Mouse (Mus musculus) B cell, adult 2 months (primary cell): ENCODE measurements around the gene Acsl1.
"Not testable (repeated sequence)": the region's sequence is repeated elsewhere in the genome, so short reads cannot be mapped to it uniquely, and the experiment has no call there.

ENCODE experiments used
- DNase-seq, 2 experiments: peaks; one replicate each; pipeline ENCODE4 v3.0.0; 2022

Acsl1 gene

GRCm38 (mm10) chr8:46566914-46567529, 96.2 kb downstream of the Acsl1 start:
- DNase-seq: no peak

GRCm38 (mm10) chr8:46567946-46568345, 97.1 kb downstream of the Acsl1 start:
- DNase-seq: no peak

DNA sequence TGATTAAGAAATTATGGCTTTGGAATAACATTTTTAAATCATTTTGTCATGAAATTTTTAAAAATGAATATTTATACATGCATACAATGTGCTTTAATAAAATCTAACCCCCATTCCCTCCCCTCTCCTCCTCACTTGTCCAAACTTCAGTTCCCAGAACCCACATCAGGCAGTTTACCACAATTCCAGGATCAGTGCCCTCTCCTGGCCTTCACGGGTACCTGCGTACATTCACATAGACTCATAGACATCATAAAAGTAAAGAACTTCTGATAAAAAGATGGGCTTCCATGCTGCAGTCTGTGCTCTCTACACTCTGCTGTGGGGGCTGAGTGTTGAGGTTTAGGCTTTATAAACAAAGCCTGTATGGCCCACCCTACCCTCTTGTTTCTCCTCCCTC, 98.1 kb downstream of the Acsl1 start:
- no peak for DNase-seq

DNA sequence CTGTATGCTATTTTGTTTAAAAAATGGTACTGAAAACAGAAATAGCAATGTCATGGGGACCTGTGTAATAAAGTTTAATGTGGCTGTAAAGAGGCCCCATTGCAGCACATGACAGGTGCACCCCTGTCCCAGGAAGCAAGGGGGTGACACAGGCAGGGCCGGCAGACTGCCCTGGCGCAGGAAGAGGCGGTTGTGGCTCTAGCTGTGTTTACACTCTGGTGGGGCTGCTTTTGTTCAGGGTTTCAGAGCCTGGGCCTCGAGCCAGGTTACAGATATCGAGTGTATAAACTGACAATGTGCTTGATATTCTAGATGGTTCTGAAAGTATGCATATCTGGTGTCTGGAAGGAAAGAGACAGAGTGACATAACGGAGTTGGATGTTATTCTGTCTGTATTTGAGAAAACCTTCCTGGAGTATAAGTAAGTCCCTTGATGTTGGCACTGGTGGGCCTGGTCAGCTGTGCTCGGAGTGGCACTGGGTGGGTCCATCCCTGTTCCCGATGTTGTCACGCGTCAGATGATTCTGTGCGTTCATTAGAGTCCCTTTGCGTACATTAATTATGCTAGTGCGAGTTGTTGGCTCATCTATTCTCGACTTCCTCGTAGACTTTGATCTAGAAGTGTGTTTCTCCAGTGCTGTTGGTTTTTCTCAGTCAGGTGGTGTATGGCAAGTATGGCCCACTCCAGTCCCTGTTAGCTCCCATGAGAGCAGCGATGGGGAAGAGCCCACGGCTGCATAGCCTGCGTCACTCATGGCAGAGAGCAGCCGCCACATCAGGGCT, 99.0 kb downstream of the Acsl1 start:
- no peak for DNase-seq

DNA sequence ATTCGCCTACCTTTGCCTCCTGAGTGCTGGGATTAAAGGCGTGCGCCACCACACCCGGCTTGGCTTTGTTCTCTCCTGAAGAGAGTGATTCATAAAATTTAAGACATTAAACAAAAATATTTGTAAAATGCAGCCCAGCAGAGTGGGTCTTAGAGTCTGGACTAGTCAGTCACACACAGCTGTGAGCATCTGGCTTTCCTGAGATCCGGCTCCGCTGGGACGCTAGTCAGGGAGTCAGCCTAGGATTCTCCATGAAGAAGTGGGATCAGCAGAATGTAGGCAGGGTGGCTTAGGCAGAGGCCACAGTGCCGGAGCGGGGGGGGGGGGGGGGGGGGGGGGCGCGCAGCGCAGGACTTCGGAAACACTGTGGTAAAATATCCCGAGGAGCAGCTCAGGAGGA, 99.8 kb downstream of the Acsl1 start:
- no peak for DNase-seq

GRCm38 (mm10) chr8:46573446-46573845, 102.6 kb downstream of the Acsl1 start:
- DNase-seq: no peak

DNA sequence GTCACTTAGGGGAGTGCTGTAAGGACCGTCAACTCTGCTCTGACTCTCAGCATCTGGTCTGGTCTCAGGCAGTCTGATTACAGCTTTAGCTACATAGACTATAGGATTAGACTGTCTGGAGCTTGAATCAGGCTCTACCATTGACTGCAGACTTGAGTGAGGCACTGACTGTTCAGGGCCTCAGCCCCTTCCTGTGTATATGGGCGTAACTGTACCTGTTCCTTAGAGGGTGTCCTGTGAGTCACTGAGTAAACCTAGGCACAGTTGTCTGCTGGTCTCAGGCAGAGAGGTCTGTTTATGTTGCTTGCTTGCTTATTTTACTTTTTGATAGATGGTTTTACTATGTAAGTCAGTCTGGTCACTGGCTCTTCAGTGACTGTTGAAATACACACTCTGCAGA, 103.1 kb downstream of the Acsl1 start:
- DNase-seq: no peak

DNA sequence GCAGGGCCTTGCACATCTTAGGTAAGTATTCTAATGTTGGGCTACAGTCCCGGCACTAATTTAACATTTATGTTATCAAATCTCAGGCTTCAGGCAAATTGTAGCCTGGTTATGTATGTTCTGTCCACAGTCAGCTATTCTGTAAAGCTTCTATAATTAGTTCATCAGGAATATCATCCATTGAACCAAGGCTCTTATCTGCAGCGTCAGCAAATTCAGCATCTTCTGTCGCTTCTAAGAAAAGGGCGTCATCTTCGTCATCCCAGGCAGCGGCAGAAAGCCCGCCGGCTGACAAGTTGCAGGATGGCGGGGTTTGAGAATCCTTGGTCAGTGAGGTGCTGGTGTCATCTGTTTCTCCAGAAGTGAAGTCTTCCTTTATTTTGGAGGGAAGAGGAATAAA, 108.0 kb downstream of the Acsl1 start:
- DNase-seq: no peak

DNA sequence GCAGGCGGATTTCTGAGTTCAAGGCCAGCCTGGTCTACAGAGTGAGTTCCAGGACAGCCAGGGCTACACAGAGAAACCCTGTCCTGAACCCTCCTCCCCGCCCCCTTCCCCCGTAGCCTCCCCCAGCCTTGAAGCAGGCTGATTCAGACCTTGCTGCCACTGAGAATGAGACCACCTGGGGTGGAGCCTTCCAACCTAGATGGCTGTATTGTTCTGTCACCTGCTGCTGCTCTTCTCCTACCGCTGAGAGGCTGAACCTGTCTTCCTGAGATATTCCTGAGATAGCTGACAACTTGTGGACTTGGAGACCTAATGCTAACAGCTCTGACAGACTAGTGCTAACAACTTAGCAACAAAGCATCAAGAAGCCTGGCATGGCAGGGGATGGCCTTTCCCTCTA, 113.5 kb downstream of the Acsl1 start:
- DNase-seq: not testable (repeated sequence)

DNA sequence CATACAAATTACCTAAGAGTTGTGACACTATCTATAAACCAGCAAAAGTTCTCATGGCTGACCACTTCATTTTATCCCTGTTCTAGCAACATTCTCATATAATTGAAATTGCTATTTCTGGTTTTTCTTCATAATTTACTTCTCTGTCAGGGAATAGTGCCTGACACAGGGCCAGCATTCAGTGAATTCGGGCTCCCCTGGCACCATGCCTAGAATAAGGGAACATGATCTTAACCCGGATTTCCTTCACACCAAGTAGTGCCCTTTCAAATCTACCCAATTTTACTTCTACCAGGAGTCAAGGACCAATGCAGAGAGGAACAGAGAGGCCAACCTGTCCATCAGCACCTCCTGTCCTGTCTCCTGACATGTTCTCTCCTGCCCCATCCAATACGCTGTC, 114.7 kb downstream of the Acsl1 start:
- DNase-seq: no peak
